Mouse (Mus musculus) lung, embryonic 16.5 days (tissue): ENCODE data around the gene Rab25. TPM values are rescaled to one million over a fixed set of nuclear protein-coding genes. Genes with fewer than 3 reads are reported as not detected.
A peak's percentile ranks its signal among the peaks of the same experiment; 100 is the strongest.

ENCODE experiments used
- ATAC-seq: fragments of 200-750 bp; cut with Nextera tagmentation; 2 replicates; pipeline ENCODE4 v1.8.0; 2017; ENCODE audit warnings: low read depth, mild to moderate bottlenecking, moderate library complexity
- H3K27ac ChIP-seq: fragments of 300-500 bp; sonication (generic); 2 replicates; pipeline ENCODE4 v1.5.1; 2014; ENCODE audit warnings: mild to moderate bottlenecking, control low read depth, low read length
- H3K27me3 ChIP-seq: fragments of 300-500 bp; sonication (generic); 2 replicates; pipeline ENCODE4 v1.6.1; 2014; ENCODE audit warnings: low read depth, low read length, mixed read lengths; ENCODE audit not compliant: control insufficient read depth, insufficient read depth
- H3K36me3 ChIP-seq: fragments of 300-500 bp; sonication (generic); 2 replicates; pipeline ENCODE4 v1.6.1; 2014; ENCODE audit warnings: low read length; ENCODE audit not compliant: control insufficient read depth, insufficient read depth
- H3K4me1 ChIP-seq: fragments of 300-500 bp; sonication (generic); replicated peaks from 2 replicates; pipeline ENCODE4 v1.6.1; 2014; ENCODE audit warnings: low read length, mixed read lengths; ENCODE audit not compliant: control insufficient read depth, insufficient read depth
- H3K4me2 ChIP-seq: fragments of 300-500 bp; sonication (generic); 2 replicates; pipeline ENCODE4 v1.6.1; 2014; ENCODE audit warnings: low read depth, low read length, control low read depth
- H3K4me3 ChIP-seq: fragments of 300-500 bp; sonication (generic); 2 replicates; pipeline ENCODE4 v1.5.1; 2014; ENCODE audit warnings: mild to moderate bottlenecking, low read length, control low read depth
- H3K9ac ChIP-seq: fragments of 300-500 bp; sonication (generic); 2 replicates; pipeline ENCODE4 v1.6.1; 2014; ENCODE audit warnings: low read length, control low read depth
- H3K9me3 ChIP-seq: fragments of 300-500 bp; sonication (generic); 2 replicates; pipeline ENCODE4 v1.6.1; 2016; ENCODE audit warnings: low read length; ENCODE audit not compliant: control insufficient read depth
- WGBS: fragments of 180-500 bp; shearing (Covaris S2); extraction: QIAGEN DNeasy Blood & Tissue Kit; methylation state at CpG from one replicate; pipeline ENCODE4 v1.1.7; 2014; 5-methylcytosine and 5-hydroxymethylcytosine counted together
- polyA plus RNA-seq: library from polyadenylated mRNA; unstranded; fragments of >200 nt; fragmentation: Nextera tagmentation; extraction: Ambion mirVana; gene quantifications from 2 replicates; pipeline ENCODE4 v1.2.1, GENCODE M21; 2015

Gene Rab25
- polyA plus RNA-seq, 1 experiment from 2014 or later = 48.0 TPM

DNA sequence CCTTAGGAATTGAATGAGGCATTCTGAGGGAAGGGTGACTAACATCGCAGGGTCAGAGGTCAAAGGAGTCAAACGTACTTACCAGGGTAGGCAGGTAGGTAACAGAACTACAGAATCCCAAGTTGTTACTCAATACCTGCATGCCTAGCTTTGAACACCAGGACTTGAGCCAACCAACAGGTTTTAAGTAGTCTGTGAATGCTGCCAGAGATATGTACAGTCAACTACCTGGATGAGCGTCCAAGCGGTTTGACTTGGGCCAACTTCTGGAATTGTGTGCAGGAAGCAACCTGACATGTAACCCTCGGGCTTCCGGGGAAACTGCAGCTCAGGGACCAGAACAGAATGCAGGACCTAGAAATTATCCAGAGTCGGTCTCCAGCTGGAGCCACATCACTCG, 25.1 kb downstream of the Rab25 start:
- 80% methylated on average over 8 of the region's 8 CpGs for WGBS
- ATAC-seq = no peak
- Histone ChIP-seq H3K4me2 (no peak overlapping the region), H3K4me1 (peaks cover 15% of the 10 kb centered on the region), H3K4me3 (no peak overlapping the region), H3K27me3 (no peaks in the 10 kb centered on the region), H3K9me3 (no peaks in the 10 kb centered on the region), H3K9ac (no peak overlapping the region), H3K27ac (no peak overlapping the region), H3K36me3 (0 out of 2 replicates have a peak, but pooled peaks cover 2% of the 10 kb centered on the region)

DNA sequence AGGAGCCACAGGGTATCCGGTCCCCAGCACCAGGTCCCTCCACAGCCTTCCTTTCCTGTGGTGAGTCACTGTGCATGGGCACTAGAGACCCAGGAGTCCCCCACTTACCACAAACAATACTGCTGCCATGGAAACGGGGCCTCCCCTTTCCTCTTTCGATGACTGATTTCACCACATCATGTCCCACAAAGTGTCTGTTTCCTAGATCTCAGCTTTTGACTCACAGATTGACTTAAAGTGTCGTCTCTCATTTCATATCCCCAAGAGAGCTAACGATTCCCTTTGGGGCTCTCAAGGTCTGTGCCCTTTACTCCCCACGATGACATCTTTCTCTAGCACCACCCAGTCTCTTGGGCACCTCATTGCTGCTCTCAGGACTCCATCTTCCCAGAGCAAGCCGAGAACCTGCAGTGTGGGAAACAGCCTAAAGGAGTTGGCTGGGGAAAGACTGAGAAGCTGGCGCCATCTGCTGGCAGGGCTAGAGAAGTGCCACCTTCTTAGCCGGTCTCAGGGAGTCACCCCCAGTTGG, 26.2 kb downstream of the Rab25 start:
- H3K4me1 ChIP-seq = peaks cover 6% of the 10 kb centered on the region
- H3K36me3 ChIP-seq = 0 out of 2 replicates have a peak, but pooled peaks cover 2% of the 10 kb centered on the region
- no peak overlapping the region for H3K9ac ChIP-seq
- no peak overlapping the region for H3K4me2 ChIP-seq
- H3K27ac ChIP-seq = no peak overlapping the region
- no peak overlapping the region for H3K4me3 ChIP-seq
- 21% methylated on average over 9 of the region's 9 CpGs for WGBS
- H3K27me3 ChIP-seq = no peaks in the 10 kb centered on the region
- ATAC-seq = peak; percentile 29
- no peaks in the 10 kb centered on the region for H3K9me3 ChIP-seq

DNA sequence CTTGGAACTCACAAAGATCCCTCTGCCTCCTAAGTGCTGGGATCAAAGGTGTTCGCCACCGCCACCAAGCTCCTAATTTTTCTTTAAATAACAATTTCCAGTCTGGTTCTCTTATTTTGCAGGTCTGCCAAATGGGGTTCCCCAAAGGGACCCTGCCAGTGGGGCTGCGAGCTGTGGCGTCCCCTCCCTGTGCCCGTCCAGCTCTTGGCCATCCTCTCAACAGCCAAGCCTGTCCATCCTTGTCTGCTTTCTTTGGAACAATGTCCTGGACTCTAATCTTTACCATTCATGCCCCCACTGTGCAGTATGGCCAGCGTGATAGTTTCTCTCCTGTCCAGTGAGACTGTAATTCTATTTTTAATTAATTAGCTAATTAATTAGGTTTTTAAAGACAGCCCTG, 26.9 kb downstream of the Rab25 start:
- no peak overlapping the region for H3K4me3 ChIP-seq
- no peak for ATAC-seq
- H3K4me2 ChIP-seq = no peak overlapping the region
- H3K9ac ChIP-seq = no peak overlapping the region
- 0 out of 2 replicates have a peak, but pooled peaks cover 2% of the 10 kb centered on the region for H3K36me3 ChIP-seq
- no peaks in the 10 kb centered on the region for H3K27me3 ChIP-seq
- WGBS = 84% methylated on average over 6 of the region's 6 CpGs
- no peaks in the 10 kb centered on the region for H3K9me3 ChIP-seq
- H3K27ac ChIP-seq = no peak overlapping the region
- no peaks in the 10 kb centered on the region for H3K4me1 ChIP-seq

GRCm38 (mm10) chr3:88520078-88520477, 28.0 kb downstream of the Rab25 start:
- no peak for ATAC-seq
- 72% methylated on average over 2 of the region's 2 CpGs for WGBS
- H3K4me2 ChIP-seq = no peak overlapping the region

GRCm38 (mm10) chr3:88518411-88518810, 29.7 kb downstream of the Rab25 start:
- no peaks in the 10 kb centered on the region for H3K27me3 ChIP-seq
- no peak overlapping the region for H3K4me2 ChIP-seq
- peaks cover 14% of the 10 kb centered on the region for H3K4me1 ChIP-seq
- no peak overlapping the region for H3K4me3 ChIP-seq
- 85% methylated on average over 4 of the region's 4 CpGs for WGBS
- H3K9ac ChIP-seq = no peak overlapping the region
- H3K36me3 ChIP-seq = no peaks in the 10 kb centered on the region
- no peaks in the 10 kb centered on the region for H3K9me3 ChIP-seq
- no peak for ATAC-seq
- H3K27ac ChIP-seq = no peak overlapping the region

More at GRCm38 (mm10) chr3:88520078-88520477, 28.0 kb downstream of the Rab25 start:
- Histone ChIP-seq H3K9ac (no peak overlapping the region), H3K4me1 (no peaks in the 10 kb centered on the region), H3K9me3 (no peaks in the 10 kb centered on the region), H3K27ac (no peak overlapping the region), H3K4me3 (no peak overlapping the region), H3K27me3 (no peaks in the 10 kb centered on the region), H3K36me3 (0 out of 2 replicates have a peak, but pooled peaks cover 2% of the 10 kb centered on the region)

DNA sequence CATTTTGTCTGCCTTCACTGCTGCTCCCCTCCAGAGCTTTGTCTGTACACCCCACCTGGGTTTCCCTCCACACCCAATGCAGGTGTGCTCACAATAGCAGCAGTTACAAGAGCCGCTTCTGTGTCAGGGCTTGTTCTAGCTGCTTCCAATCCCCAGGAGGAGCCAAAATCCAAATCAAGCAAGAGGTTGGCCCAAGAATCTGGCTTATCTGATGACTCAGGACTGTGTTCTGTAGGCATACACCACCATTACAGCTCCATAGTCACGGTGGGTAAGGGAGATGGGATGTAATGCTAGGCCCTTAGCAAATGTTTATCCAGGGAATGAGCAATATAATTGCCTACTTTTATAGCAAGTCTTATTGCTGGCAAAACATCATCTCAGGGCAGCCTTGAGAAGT, 31.7 kb downstream of the Rab25 start:
- Histone ChIP-seq H3K4me1 (peaks cover 34% of the 10 kb centered on the region), H3K9ac (no peak overlapping the region), H3K4me2 (no peak overlapping the region), H3K27ac (no peak overlapping the region), H3K36me3 (no peaks in the 10 kb centered on the region), H3K9me3 (no peaks in the 10 kb centered on the region), H3K4me3 (no peak overlapping the region), H3K27me3 (no peaks in the 10 kb centered on the region)
- 70% methylated on average over 2 of the region's 2 CpGs for WGBS
- ATAC-seq = no peak

DNA sequence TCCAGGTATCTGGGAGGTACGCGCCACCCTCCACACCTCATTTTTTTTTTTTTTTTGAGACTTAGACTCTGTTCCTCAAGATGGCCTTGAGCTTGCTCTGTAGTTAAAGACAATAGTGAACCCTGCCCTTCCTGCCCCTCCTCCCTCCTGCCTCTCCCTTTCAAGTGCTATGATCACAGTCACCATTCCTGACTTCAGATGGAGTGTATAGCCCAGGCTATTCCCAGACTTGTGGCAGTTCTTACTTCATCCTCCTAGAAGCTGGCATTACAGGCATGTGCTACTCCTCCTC, 33.1 kb downstream of the Rab25 start:
- Histone ChIP-seq H3K9me3 (no peaks in the 10 kb centered on the region), H3K4me2 (no peak overlapping the region), H3K4me3 (no peak overlapping the region), H3K27ac (no peak overlapping the region), H3K9ac (no peak overlapping the region), H3K4me1 (peaks cover 42% of the 10 kb centered on the region), H3K27me3 (no peaks in the 10 kb centered on the region), H3K36me3 (no peaks in the 10 kb centered on the region)
- 87% methylated on average over 2 of the region's 2 CpGs for WGBS
- ATAC-seq = no peak

DNA sequence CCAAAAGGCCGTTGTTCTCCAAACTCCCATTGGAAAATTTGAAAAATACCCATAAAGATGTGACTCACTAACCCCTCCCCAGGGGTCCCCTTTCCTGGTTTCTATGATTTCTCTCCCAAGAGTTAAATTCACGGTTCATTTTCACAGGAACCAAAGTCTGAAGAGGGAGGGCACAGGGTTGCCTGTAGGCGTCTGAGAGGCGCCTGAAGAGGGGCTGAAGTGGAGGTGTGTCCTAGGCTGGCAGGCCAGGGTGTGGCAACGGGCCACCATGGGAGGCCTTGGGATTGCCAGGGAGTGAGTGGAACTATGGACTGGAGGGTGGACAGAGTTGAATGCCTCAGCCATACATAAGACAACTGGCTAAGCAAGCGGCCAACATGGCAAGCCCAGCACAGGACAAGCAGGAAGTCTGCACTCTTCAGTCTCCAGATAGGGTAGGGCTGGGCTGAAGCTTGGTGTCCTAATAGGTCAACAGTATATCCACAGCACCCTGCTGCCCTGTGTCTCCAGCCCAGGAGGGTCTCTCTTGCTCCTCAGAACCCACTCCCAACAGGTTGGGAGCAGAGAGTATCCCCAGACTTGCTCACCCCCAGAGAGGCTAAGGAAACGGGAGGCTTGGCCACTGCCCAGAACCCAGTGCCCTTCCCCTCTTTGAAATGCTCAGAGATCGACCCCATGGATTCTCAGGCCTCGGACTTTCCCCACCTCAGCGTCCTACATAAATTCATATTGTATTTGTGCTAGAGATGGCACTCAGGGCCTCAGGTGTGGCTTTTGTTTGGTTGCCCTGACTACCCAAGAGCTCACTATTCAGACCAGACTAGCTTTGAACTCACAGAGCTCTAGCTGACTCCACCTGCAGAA, 33.6 kb downstream of the Rab25 start:
- no peak overlapping the region for H3K4me3 ChIP-seq
- no peaks in the 10 kb centered on the region for H3K36me3 ChIP-seq
- no peaks in the 10 kb centered on the region for H3K9me3 ChIP-seq
- H3K27me3 ChIP-seq = no peaks in the 10 kb centered on the region
- peak overlapping the region; percentile 8; the same call in 1 of the 2 replicates for H3K9ac ChIP-seq
- no peak overlapping the region for H3K4me2 ChIP-seq
- WGBS = 58% methylated on average over 10 of the region's 10 CpGs
- peak overlapping the region; percentile 34 for H3K27ac ChIP-seq
- ATAC-seq = peak; percentile 34; the same call in 1 of the 2 replicates
- H3K4me1 ChIP-seq = peaks cover 44% of the 10 kb centered on the region

GRCm38 (mm10) chr3:88513546-88514115, 34.5 kb downstream of the Rab25 start:
- Histone ChIP-seq H3K4me3 (no peak overlapping the region), H3K4me1 (peaks cover 47% of the 10 kb centered on the region)

More at GRCm38 (mm10) chr3:88513546-88514115, 34.5 kb downstream of the Rab25 start:
- 77% methylated on average over 7 of the region's 7 CpGs for WGBS
- Histone ChIP-seq H3K9ac (peak overlapping the region; percentile 30; the same call in 1 of the 2 replicates), H3K4me2 (no peak overlapping the region), H3K27ac (peak overlapping the region; percentile 34), H3K27me3 (no peaks in the 10 kb centered on the region), H3K36me3 (no peaks in the 10 kb centered on the region), H3K9me3 (no peaks in the 10 kb centered on the region)
- no peak for ATAC-seq
